Mouse (Mus musculus): ENCODE data around the gene Fam193a. TPM values are rescaled to one million over a fixed set of nuclear protein-coding genes. Genes with fewer than 3 reads are reported as not detected.

Fam193a gene
- total RNA-seq (2015; ENCODE audit: low replicate concordance) = 59.1 and 67.1 TPM in 2 replicates
- 48.8 and 89.6 TPM in 2 replicates for total RNA-seq (2017; ENCODE audit: low replicate concordance)

GRCm38 (mm10) chr5:34369341-34370021 lies at the start of gene Fam193a:
Gene Fam193a, plus strand, starts transcription at chr5:34369933.
- ATAC-seq (replicated peaks; ENCODE audit: low FRiP score, poor library complexity, severe bottlenecking) = peak; percentile 98

GRCm38 (mm10) chr5:34321236-34321635 lies 48.5 kb upstream of the Fam193a start:
- ATAC-seq (replicated peaks; ENCODE audit: low FRiP score, poor library complexity, severe bottlenecking) = no peak

- no peak for ATAC-seq (replicated peaks; ENCODE audit: low FRiP score, poor library complexity, severe bottlenecking)
These were observed 44.4 kb upstream of the Fam193a start for GRCm38 (mm10) chr5:34325286-34325685.

- no peak for ATAC-seq (replicated peaks; ENCODE audit: low FRiP score, poor library complexity, severe bottlenecking)
These were observed 43.5 kb upstream of the Fam193a start for GRCm38 (mm10) chr5:34326249-34326691.

GRCm38 (mm10) chr5:34326875-34327576 lies 42.7 kb upstream of the Fam193a start:
- no peak for ATAC-seq (replicated peaks; ENCODE audit: low FRiP score, poor library complexity, severe bottlenecking)

- no peak for ATAC-seq (replicated peaks; ENCODE audit: low FRiP score, poor library complexity, severe bottlenecking)
These were observed 39.6 kb upstream of the Fam193a start for GRCm38 (mm10) chr5:34330136-34330535.

GRCm38 (mm10) chr5:34334081-34334480 lies 35.7 kb upstream of the Fam193a start:
- no peak for ATAC-seq (replicated peaks; ENCODE audit: low FRiP score, poor library complexity, severe bottlenecking)

- peak; percentile 73 for ATAC-seq (replicated peaks; ENCODE audit: low FRiP score, poor library complexity, severe bottlenecking)
These were observed 34.1 kb upstream of the Fam193a start for GRCm38 (mm10) chr5:34335539-34336096.

GRCm38 (mm10) chr5:34336097-34336774 lies 33.5 kb upstream of the Fam193a start, which contains the start of gene Rnf4:
Gene Rnf4, plus strand, starts transcription at chr5:34336289.
- peak; percentile 92 for ATAC-seq (replicated peaks; ENCODE audit: low FRiP score, poor library complexity, severe bottlenecking)

- ATAC-seq (replicated peaks; ENCODE audit: low FRiP score, poor library complexity, severe bottlenecking) = peak; percentile 64
These were observed 32.8 kb upstream of the Fam193a start for GRCm38 (mm10) chr5:34336775-34337450.

GRCm38 (mm10) chr5:34340246-34340645 lies 29.5 kb upstream of the Fam193a start:
- ATAC-seq (replicated peaks; ENCODE audit: low FRiP score, poor library complexity, severe bottlenecking) = no peak

- ATAC-seq (replicated peaks; ENCODE audit: low FRiP score, poor library complexity, severe bottlenecking) = 0 out of 2 replicates have a peak, but pooled peaks have one; percentile 52
These were observed 17.6 kb upstream of the Fam193a start for GRCm38 (mm10) chr5:34352084-34352631.

GRCm38 (mm10) chr5:34360261-34360660 lies 9.5 kb upstream of the Fam193a start:
- no peak for ATAC-seq (replicated peaks; ENCODE audit: low FRiP score, poor library complexity, severe bottlenecking)

- ATAC-seq (replicated peaks; ENCODE audit: low FRiP score, poor library complexity, severe bottlenecking) = no peak
These were observed 6.6 kb upstream of the Fam193a start for GRCm38 (mm10) chr5:34363115-34363514.

GRCm38 (mm10) chr5:34368551-34369290 lies 1.0 kb upstream of the Fam193a start:
- ATAC-seq (replicated peaks; ENCODE audit: low FRiP score, poor library complexity, severe bottlenecking) = no peak

- ATAC-seq (replicated peaks; ENCODE audit: low FRiP score, poor library complexity, severe bottlenecking) = peak; percentile 49
These were observed 490 bp downstream of the Fam193a start for GRCm38 (mm10) chr5:34370022-34370823.

- ATAC-seq (replicated peaks; ENCODE audit: low FRiP score, poor library complexity, severe bottlenecking) = 0 out of 2 replicates have a peak, but pooled peaks have one; percentile 4
These were observed 1.1 kb downstream of the Fam193a start for GRCm38 (mm10) chr5:34370840-34371239.

- ATAC-seq (replicated peaks; ENCODE audit: low FRiP score, poor library complexity, severe bottlenecking) = no peak
These were observed 2.4 kb downstream of the Fam193a start for GRCm38 (mm10) chr5:34372141-34372540.
